ENCODE assay signal across 23 mouse cellular contexts in genomic region chr13:54918910-54919309, GRCm38 (mm10). TPM values are rescaled to one million over a fixed set of nuclear protein-coding genes. Genes with fewer than 3 reads are reported as not detected.
"Had no signal": no experiment of that assay in that cellular context is flagged by ENCODE, and none has a peak within 500 bp of the region (broad histone marks: within the 10 kb centered on the region; RNA-seq: fewer than 3 reads in every experiment).

No protein-coding gene starts in this region.

- H3K27me3 ChIP-seq: lung, embryonic 15.5 days; stomach, embryonic 15.5 days had no signal

- H3K9ac ChIP-seq: limb, embryonic 13.5 days; liver, embryonic 12.5 days; liver, embryonic 15.5 days; lung, embryonic 15.5 days; midbrain, embryonic 13.5 days; neural tube, embryonic 13.5 days; stomach, embryonic 15.5 days had no signal

- H3K4me2 ChIP-seq: limb, embryonic 13.5 days; liver, embryonic 12.5 days; liver, embryonic 15.5 days; lung, embryonic 15.5 days; midbrain, embryonic 13.5 days; neural tube, embryonic 13.5 days; stomach, embryonic 15.5 days had no signal

- ATAC-seq: liver, embryonic 12.5 days; midbrain, embryonic 13.5 days; midbrain, embryonic 16.5 days had no signal

- H3K4me3 ChIP-seq: layer of hippocampus, adult 2 months; limb, embryonic 10.5 days; limb, embryonic 13.5 days; liver, embryonic 12.5 days; liver, embryonic 15.5 days; lung, embryonic 15.5 days; megakaryocyte, embryonic 14.5 days; midbrain, embryonic 10.5 days; midbrain, embryonic 13.5 days; myocyte; neural tube, embryonic 13.5 days; stomach, embryonic 15.5 days had no signal

- DNase-seq: kidney, adult 2 months; kidney, postnatal 25 days; layer of hippocampus, adult 9-11 months; liver; lung, adult 18-20 months; lung, postnatal 10 days; lung, postnatal 4 days; thymus, postnatal 36 days had no signal

- H3K9me3 ChIP-seq: limb, embryonic 10.5 days; liver, embryonic 12.5 days; liver, embryonic 15.5 days; lung, embryonic 15.5 days; midbrain, embryonic 10.5 days; neural tube, embryonic 13.5 days; stomach, embryonic 15.5 days had no signal

- H3K36me3 ChIP-seq: limb, embryonic 10.5 days; limb, embryonic 13.5 days; liver, embryonic 12.5 days; liver, embryonic 15.5 days; lung, embryonic 15.5 days; midbrain, embryonic 10.5 days; midbrain, embryonic 13.5 days; neural tube, embryonic 13.5 days; stomach, embryonic 15.5 days had no signal

- H3K27ac ChIP-seq: kidney, postnatal 0 days; layer of hippocampus, adult 2 months; limb, embryonic 10.5 days; limb, embryonic 13.5 days; liver, embryonic 12.5 days; liver, embryonic 15.5 days; lung, embryonic 15.5 days; midbrain, embryonic 10.5 days; midbrain, embryonic 13.5 days; neural tube, embryonic 13.5 days; stomach, embryonic 15.5 days had no signal

- H3K4me1 ChIP-seq: liver, embryonic 12.5 days; liver, embryonic 15.5 days; lung, embryonic 15.5 days; midbrain, embryonic 13.5 days; neural tube, embryonic 13.5 days; stomach, embryonic 15.5 days had no signal

RNA-seq across cellular contexts. Expression of gene Unc5a, which starts 30.3 kb away (rescaled TPM):
- total RNA-seq: neutrophil, adult 5-6 weeks had no signal
